Mouse (Mus musculus): ENCODE results near the gene Cacnb4.
A peak's percentile ranks its signal among the peaks of the same experiment; 100 is the strongest.

The Cacnb4 gene

DNA sequence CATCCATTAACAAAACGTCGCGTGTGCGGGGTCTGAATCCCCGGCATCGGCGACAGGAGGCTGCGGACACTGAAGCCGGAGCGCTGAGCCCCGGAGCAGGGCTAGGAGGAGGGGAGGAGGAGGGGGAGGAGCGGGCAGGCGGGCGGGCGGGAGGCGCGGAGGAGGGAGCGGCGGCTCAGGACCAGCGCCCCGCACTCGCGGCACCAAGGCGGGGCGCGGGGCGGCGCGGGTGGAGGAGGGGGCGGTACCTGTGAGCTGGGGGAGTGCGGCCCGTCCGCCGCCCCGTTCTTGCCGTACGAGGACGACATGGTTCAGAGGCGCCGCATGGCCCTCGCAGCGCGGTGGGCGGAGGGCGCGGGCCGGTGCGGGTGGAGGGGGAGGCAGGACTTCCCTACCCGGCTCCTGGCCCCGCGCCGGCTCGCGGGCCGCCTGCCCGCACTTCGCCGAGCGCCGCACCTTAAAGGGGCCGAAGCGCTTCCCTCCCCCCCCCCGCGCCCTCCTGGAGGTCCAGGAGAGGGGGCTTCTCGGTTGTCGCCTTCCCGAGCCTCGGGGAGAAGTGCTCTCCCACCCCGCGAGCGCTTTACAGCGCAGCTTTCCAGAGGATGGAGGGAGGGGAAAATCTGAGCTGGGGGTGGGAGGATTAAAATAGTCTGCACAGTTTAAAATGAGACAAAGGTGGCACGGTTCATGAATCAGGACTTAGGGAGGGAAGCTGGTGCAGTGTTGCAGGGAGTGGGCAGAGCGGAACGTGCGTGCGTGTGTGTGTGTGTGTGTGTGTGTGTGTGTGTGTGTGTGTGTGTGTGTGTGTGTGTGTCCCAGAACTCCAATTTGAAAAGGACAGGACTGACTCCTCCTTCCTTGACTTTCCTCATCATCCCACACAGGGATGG, at the start of gene Cacnb4:
Gene Cacnb4 (minus strand): TSS at position 809 of the 890 bp plus-strand sequence.
- DNase-seq (ENCODE audit: low spot score) = peak; percentile 15

DNA sequence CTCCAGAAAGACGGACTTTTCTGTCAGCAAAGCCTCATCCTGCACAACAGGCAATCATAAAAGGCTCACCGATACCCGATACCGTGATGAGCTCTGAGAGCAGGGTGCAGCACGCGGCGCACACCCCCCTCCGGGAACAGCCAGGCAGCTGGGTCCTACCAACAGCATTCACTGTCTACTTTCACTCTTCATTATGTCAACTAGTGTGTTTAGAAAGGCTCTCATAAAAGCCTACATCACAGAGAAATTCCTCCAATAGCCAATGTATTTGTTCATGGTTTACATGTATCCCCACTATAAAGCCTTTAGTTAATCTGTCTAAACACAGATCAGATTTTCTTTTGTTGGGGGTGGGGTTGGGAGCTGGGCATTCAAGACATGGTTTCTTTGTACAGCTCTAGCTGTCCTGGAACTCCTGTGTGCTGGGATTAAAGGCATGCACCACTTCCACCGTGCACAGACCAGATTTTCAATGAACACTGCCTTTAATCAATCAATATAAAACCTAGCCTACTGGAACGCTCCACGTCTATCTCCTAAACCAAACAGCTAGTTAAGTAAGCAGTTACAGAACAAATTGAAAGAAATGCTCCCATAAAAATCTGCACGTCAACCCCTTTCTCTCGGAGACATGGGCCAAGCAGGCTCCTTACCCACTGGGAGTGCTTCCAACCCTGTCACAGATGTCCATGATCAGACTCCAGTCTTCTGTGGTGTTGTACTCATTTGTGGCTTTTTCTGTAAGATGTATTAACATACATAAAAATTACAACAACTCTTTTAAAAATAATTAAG, 43.8 kb upstream of the Cacnb4 start:
- DNase-seq (ENCODE audit: low spot score) = no peak

DNA sequence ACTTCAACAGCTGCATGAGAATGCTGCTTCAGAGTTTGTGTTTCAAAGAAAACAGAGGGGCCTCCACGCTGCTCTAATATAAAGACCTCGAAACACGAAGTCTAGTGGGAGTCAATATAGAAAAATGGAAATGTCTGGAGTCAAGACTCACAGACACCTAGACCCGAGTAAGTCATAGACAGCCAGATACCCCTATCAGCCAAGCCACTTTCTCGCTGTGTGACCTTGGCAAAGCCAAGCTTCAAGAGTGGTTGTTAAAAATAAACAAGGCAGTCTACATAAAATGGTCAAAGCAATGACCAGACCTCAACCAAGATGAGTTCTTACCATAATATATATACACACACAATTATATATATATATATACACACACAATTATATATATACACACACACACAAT, 40.4 kb upstream of the Cacnb4 start:
- DNase-seq (ENCODE audit: low spot score) = no peak

DNA sequence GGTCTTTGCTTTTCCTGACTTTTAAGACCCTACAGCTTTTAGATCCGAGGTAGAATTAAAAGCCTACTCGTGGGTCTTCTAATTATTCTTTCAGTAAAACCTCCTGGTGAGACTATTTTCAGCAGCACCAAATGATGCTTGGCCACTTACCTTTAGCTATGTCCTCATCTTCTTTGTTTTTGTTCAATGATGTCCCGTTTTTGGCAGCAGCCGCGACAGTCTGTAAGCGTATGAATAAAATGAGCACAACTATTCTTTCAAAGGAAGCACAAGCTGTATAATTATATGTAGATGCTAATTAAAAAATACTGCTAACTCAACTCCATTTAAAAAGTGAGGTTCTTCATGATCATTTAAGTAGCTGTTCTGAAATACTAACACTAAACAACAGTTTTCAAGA, 38.9 kb upstream of the Cacnb4 start:
- no peak for DNase-seq (ENCODE audit: low spot score)

DNA sequence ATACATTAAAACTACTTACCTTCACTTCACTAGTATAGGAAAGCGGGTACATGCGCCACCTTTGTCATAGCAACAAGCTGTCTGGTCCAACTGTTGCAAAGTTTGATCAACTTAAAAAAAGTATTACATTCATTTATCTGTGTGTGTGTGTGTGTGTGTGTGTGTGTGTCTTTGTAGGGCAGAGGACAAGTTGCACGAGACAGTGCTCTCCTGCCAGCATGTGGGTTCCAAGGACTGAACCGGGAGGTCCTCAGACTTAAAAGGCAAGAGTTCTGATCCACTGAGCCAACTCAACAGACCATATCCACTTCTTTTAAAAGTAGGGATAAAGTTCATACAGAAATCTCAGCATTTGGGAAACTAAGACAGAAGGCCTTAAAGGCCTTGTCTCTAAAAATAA, 37.5 kb upstream of the Cacnb4 start:
- no peak for DNase-seq (ENCODE audit: low spot score)

DNA sequence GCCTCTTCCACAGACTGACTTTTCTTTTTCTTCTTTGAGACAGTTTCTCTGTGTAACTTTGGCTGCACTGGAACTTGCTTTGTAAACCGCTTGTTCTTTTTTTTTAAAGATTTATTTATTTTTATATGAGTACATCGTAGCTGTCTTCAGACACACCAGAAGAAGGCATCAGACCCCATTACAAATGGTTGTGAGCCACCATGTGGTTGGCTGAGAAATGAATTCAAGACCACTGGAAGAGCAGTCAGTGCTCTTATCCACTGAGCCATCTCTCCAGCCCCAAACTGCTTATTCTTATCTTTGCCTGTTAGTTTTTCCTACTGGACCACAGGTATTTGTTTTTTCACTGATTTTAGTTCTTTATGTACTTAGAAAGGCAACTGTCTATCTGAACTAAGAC, 34.2 kb upstream of the Cacnb4 start:
- no peak for DNase-seq (ENCODE audit: low spot score)

DNA sequence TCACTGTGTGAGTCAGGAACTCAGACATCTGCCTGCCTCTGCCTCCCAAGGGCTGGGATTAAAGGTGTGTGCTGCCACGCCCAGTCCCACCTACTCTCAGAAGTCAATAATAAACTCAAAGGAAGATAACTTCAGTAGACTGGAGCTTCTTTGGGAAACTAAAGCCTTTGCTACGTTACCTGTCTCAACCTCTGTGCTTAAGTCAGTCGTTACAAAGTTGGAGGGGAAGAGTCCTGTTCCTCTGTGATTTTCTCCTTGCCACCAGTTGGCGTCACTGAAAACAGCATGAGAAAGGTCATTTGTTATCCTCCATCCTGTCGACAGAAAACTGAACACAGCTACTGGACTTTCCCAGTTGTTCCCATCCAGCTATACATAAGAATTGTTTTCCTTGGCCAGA, 32.8 kb upstream of the Cacnb4 start:
- DNase-seq (ENCODE audit: low spot score) = no peak

DNA sequence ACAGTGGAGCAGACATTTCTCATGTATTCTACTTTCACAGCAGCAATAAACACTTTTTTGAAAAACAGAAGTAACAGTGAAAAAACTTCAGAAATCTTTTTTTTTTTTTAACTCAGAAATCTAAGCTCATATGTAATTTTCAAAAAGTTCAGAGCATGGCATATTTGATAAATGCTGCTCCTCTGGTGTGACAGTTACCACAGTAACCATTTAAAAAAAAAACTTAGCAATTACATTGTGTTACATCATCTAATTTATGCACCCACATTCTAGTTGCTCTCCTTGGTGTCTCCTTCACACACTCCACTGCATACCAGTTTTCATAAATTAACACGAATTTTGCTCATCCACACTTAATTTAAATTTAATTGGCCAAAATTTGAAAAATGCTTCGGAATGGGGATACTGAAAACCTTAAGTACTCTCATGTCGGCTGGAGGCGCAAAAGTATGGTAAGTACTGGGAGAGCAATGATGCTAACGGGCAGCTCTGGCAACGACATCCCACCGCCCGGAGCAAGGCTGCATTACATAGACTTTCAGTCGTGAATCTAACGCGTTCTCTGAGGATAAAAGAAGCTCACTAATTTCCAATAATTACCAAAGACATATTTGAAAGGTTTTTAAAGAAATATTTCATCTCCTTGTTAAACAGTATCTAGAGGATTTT, 24.9 kb upstream of the Cacnb4 start:
- DNase-seq (ENCODE audit: low spot score) = no peak

DNA sequence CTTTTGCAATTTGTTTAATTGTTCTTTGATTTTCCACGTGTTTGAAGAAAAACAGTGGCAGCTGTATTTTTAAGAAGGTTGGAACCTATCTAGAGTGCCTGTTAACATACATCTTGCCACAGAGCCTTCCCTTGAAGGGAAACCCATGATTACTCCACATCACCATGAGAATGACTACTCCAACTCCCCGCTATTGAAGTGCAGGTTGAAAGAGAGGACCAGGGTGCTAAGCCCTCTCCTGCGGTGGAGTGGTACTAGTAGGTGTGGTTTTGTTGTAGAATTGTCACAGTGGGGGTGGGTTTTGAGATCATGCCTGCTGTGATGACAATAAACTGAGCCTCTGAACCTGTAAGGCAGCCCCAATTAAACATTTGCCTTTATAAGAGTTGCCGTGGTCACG, 23.7 kb upstream of the Cacnb4 start:
- DNase-seq (ENCODE audit: low spot score) = no peak

DNA sequence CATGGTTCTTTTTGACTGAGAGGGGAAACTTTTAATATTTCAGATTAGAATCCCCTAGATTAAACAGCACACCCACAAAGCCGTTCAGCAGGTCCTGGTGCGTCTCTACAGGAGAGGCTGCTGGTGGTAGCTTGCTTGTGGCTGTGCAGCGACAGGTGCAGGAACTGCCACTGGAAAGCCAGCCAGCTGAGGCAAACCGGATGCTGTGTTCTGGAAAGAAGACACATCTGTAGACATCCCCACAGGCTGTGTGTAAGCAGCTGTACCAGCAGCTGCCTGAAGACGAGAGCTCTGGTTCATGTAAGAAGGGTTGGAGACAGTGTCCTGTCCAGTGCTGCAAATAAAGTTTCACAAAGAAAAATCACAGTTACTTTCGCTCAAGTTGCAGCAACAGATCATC, 18.0 kb upstream of the Cacnb4 start:
- no peak for DNase-seq (ENCODE audit: low spot score)

DNA sequence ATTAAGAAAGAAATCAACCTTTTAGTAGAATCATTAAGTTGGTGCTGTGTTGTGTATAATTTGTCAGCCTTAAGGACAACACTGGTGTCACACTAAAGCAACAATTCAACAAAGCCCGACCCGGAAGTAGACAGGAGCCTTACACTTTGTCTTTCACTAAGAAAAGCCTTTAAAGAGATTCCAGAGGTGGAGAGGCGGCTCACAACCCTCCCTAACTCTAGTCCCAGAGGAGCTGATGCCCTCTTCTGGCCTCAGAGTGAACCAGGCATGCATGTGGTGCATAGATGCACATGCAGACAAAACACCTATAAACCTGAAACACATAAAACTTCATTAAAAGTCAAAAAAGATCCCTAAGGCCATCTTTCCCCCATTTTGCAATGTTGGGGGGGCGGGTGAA, 15.1 kb upstream of the Cacnb4 start:
- no peak for DNase-seq (ENCODE audit: low spot score)

DNA sequence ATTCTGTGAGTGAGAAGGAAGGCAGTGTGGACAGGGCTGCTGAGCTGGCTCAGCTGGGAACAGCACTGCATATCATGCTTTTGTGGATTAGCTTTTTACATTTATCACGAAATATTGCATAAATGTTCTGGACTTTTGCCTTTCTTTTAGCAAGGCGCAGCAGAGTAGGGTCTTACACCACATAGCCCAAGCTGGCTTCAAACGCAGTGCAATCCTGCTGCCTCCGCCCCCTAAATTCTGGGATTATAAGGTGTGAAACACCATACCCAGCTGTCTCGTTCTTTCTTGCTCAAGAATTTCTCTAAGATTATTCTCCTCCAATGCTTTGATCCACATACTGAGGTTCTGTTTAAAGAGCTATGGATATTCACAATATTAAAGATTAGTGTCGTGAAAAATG, 10.0 kb upstream of the Cacnb4 start:
- peak; percentile 1 for DNase-seq (ENCODE audit: low spot score)

DNA sequence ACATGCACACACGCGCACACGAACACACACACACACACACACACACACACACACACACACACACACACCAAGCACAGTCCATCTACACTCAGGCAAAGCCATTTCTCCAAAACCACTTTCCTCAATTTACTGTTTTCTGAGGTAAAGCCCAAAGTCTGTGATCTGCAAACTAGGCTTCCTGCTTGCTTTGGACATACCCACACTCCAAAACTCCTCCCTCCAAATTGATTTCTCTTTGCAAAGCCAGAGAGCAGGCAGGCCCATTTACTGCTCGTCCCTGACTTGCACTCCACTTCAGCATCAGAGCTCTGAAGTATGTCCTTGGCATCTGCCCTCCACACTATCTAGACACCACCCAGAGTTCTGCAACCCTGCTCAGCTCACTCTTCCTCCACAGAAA, 958 bp upstream of the Cacnb4 start:
- DNase-seq (ENCODE audit: low spot score) = no peak

DNA sequence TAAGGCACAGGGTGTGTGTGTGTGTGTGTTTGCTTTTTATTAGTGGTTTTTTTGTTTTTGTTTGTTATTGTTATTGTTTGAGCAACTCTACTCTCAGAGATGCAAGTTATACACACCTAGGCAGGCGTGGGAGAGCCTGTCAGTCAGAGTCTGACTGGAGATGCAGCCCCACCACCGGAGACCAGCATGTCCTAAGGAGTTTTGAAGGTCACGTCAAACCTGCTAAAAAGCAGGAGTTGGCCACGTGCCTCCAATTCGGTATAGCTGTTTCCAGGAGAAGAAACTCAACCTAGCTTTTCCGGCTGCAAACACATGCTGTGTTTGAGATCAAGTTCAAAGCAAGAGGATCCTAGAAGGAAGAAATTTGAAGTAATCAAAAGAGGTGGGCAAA, 277 bp upstream of the Cacnb4 start:
- no peak for DNase-seq (ENCODE audit: low spot score)

DNA sequence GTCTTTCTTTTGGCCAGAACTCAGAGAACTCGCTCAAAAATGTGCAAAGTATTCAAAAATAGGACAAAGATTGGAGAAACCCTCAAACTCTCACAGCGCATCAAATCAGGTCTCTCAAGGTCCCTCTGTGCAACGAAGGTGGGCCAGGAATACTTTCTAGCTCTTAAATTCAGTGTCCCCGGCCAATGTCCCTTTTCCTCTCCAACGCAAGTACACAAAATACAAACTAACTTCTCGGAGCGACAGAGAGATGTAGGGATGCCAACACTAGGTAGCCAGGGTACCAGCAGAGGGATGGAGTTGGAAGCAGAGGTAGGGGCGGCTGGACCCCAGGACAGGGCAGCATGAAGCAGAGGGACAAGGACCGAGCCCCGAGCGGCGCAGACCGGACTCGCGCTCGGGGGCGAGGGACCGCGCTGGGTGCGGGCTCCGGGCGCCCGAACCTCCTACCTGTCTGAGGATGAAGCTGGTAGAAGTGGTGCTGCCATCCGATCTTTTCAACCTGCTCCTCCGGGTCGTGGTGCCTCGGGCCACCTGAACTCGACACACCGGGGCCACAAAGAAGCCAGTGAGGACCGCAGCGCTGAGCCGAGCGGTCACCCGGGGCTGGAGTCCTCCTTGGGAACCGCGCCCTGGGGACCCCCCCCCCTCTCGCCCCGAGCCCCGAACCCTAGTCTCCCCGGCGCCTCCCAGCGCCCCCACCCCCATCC, 1.2 kb downstream of the Cacnb4 start:
- no peak for DNase-seq (ENCODE audit: low spot score)

DNA sequence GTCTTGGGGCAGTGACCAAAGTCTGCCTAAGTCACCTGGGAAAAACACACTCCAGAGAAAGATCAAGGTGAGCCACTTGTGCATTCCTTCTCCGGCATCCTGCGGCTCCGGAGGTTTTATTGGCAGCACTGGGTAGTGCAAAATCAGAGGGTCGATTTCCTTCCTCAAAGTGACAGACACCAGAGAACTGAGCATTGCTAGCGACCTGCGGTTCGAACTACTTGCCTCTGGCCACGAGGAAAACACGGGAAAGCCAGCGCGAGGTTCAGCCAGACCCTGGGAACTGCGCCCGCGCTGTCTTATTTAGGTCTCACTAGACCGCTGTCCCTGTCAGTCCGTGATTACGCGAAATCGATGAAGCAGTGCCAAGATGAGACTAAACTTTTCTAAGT, 1.7 kb downstream of the Cacnb4 start:
- no peak for DNase-seq (ENCODE audit: low spot score)

DNA sequence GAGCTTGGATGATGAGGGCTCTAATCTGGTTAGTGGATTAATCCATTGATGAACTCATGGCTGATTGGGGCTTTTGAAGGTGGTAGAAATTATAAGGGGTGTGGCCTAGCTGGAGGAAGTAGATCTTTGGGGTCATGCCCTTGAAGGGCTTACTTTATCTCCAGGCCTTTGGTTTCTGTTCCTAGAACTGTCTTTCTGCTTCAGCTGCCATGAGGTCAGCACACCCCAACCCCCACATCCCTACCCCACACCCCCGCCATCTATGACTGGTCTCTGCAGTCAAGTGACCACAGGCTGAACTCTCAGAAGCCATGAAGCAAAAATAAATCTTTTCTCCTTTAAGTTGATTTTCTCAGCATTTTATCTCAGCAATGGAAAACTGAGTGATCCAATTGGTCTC, 3.5 kb downstream of the Cacnb4 start:
- DNase-seq (ENCODE audit: low spot score) = no peak

DNA sequence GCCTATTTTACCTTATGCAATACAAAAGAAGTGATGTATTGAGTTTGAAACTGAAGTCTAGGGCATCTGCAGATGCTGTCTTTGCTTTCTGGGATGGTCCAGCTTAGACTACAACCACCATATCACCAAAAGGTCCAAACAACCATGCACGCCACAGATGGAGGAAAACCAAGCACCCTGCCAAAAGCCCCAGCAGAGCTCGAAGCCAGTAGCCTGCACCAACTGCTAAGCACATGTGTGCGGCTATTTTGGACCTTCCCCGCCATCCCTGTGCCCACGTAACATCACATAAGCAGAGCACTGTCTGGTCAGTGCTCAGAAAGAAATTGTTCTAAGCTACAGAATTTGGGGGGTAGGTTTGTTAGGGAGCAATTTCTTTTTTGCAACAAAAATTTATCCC, 5.9 kb downstream of the Cacnb4 start:
- DNase-seq (ENCODE audit: low spot score) = no peak

DNA sequence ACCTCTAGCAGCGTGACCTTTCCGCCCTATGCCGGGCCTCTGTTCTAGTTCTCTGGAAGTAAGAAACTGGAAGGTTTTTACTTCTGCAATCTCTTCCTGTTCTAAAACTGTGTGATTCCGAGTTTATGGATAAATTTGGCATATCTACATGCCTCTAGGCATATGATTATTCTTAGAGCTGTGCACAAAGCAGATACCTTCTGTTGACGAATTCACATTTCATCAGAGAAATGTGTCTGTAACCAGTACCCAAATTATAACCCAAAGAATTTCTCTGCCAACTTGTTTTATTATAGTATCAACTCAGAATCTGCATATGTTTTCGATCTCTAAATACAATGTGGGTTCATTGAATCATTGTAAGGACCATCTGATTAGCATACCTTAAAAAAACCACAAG, 8.2 kb downstream of the Cacnb4 start:
- no peak for DNase-seq (ENCODE audit: low spot score)

DNA sequence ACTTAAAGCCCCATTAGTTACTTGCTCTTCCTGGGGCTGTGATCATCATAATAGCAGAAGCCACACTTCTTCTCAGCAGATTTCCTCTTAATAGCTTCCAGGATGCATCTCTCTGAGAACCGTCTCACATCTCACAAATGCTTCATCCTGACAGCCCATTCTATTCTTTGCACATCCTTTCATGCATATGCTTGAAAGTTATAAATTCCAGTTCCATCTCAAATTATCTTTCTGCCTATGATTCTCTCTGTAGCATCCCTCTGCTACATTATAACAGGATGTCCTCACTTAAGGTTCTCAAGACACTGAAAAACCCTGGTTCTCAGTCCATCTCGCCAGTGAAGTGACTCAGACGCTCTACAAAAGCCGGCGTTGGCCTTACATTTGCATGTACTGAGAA, 19.9 kb downstream of the Cacnb4 start:
- no peak for DNase-seq (ENCODE audit: low spot score)

DNA sequence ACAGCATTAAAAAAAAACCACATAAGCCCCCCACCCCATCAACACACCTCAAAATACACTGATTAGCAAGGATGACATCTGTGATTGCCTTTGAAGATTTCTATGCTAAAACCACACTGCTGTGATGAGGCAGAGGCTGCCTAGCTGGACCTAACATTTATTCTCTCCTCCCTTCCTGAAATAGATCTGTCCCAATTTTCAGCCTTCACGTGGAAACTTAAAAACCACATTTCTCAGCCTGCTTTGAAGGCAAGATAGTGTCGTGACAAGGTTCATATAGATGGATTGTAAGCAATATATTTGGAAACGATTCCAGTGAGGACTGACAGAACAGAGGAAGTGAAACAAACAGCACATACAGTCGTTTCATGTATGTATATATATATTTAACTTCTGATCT, 22.1 kb downstream of the Cacnb4 start:
- DNase-seq (ENCODE audit: low spot score) = no peak

DNA sequence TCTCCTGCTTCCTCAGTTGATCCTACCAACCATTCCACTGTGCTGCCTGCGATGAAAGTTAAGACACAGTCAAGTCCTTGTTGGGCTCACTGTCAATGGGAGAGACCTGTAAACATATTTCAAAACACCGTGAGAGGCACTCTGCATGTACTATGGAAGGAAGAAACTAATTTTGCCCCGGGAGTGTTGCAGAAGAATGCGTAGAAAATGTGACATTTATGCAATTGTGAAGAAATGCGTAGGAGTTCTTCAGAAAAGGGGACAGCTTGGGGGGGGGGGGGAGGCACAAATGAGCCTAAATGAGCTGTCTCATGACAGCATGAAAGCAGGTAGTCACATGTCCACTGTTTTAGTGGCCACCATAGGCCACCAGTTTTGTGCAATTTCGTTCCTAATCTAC, 25.1 kb downstream of the Cacnb4 start:
- no peak for DNase-seq (ENCODE audit: low spot score)

Measured in lung, postnatal 25 days (tissue).